Mouse (Mus musculus) hindbrain, embryonic 10.5 days (tissue): Measurements from ENCODE around the gene Tcl1b4. TPM values are rescaled to one million over a fixed set of nuclear protein-coding genes. Genes with fewer than 3 reads are reported as not detected.
"Not testable (repeated sequence)": the region's sequence is repeated elsewhere in the genome, so short reads cannot be mapped to it uniquely, and the experiment has no call there.

Source experiments
- DNase-seq: peaks from one replicate; pipeline ENCODE4 v3.0.0-alpha.2; 2017; ENCODE audit warnings: low spot score
- H3K27ac ChIP-seq: fragments of 300-500 bp; sonication (generic); 2 replicates; pipeline ENCODE4 v1.5.1; 2016; ENCODE audit warnings: mild to moderate bottlenecking, moderate library complexity
- H3K27me3 ChIP-seq: fragments of 300-500 bp; sonication (generic); 2 replicates; pipeline ENCODE4 v1.6.1; 2016; ENCODE audit warnings: mild to moderate bottlenecking; ENCODE audit not compliant: poor library complexity, insufficient read depth, severe bottlenecking
- H3K36me3 ChIP-seq: fragments of 300-500 bp; sonication (generic); 2 replicates; pipeline ENCODE4 v1.6.1; 2016; ENCODE audit warnings: mild to moderate bottlenecking, moderate library complexity
- H3K4me1 ChIP-seq: fragments of 300-500 bp; sonication (generic); replicated peaks from 2 replicates; pipeline ENCODE4 v1.6.1; 2016; ENCODE audit warnings: mild to moderate bottlenecking
- H3K4me3 ChIP-seq: fragments of 300-500 bp; sonication (generic); 2 replicates; pipeline ENCODE4 v1.5.1; 2016; ENCODE audit warnings: mild to moderate bottlenecking, moderate library complexity
- H3K9me3 ChIP-seq: fragments of 300-500 bp; sonication (generic); 2 replicates; pipeline ENCODE4 v1.6.1; 2016; ENCODE audit warnings: mild to moderate bottlenecking, moderate library complexity
- WGBS: fragments of 180-500 bp; shearing (Covaris S2); methylation state at CpG from one replicate; pipeline ENCODE4 v1.1.7; 2016; 5-methylcytosine and 5-hydroxymethylcytosine counted together
- polyA plus RNA-seq: library from polyadenylated mRNA; unstranded; fragments of >200 nt; fragmentation: Nextera tagmentation; extraction: Ambion mirVana; gene quantifications from 2 replicates; pipeline ENCODE4 v1.2.1, GENCODE M21; 2016

Gene Tcl1b4
- not detected in 2 replicates for polyA plus RNA-seq

- not testable (repeated sequence) for H3K27ac ChIP-seq, DNase-seq, H3K36me3 ChIP-seq, H3K27me3 ChIP-seq, H3K4me3 ChIP-seq, H3K9me3 ChIP-seq
- H3K4me1 ChIP-seq: peaks cover 11% of the 10 kb centered on the region
- WGBS: 91% methylated on average over 1 of the region's 1 CpGs
Measured at GRCm38 (mm10) chr12:105201657-105202056, at the start of gene Tcl1b4. Tcl1b4 (plus strand) TSS chr12:105201957.

DNA sequence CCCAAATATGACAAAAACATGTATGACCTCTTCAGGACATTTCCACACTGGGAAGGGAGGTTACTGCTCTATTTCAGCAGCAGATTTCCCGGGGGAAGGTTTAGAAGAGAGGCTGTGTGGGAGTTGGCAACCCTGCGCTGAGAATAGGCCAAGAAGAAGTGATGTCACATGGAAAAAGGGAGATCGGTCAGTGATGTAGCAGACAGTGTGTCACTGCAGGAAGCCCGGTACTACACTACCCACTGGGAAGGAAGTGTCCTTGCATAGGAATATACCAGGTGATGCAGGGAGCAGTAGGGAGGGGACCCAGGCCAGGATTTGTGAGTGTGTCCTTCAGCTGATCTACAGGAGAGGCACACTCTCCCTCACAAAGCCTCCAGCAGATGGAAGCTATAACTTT, 46.5 kb upstream of the Tcl1b4 start:
- H3K36me3 ChIP-seq, H3K27ac ChIP-seq, DNase-seq, H3K9me3 ChIP-seq, H3K4me1 ChIP-seq, H3K4me3 ChIP-seq, H3K27me3 ChIP-seq: not testable (repeated sequence)
- 80% methylated on average over 4 of the region's 4 CpGs for WGBS

DNA sequence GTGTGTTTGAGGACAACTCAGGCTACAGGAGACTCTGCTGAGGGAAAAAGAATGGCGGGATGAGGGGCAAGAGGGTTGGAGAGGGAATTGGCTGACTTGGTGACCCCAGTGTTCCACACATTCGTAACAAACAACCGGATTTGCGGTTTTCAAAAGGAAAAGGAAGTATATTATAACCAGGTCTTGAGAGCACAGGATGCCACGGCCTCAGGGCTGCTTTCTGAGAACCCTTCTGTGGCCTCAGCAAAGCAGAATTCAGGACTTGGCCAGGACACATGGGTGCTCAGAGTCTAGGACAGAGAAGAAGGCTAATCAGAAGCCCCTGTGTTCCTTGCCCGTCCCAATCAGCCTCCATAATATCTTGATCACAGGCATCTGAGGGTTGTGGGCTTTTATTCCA, 42.9 kb upstream of the Tcl1b4 start:
- Histone ChIP-seq H3K27ac (no peak overlapping the region), H3K4me1 (no peaks in the 10 kb centered on the region), H3K9me3 (no peaks in the 10 kb centered on the region), H3K27me3 (no peaks in the 10 kb centered on the region), H3K4me3 (no peak overlapping the region), H3K36me3 (no peaks in the 10 kb centered on the region)
- WGBS: 81% methylated on average over 6 of the region's 6 CpGs
- DNase-seq: no peak

DNA sequence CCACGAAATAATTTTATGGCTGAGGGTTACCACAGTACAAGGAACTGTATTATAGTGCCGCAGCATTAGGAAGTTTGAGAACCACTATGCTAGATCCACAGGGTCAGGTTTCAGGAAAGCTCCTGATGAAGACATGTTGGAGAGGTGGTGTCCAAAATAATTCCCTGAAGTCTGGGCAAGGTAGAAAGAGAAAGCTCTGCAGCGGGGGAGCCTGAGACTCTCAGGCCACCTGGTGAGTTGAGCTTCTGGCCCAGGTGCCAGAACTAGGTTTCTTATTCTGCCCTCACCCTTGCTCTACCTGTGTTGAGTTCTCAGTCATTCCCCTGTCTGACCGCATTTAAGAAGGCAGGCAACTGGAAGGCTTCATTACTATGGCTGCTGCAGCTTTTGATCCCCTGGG, 42.4 kb upstream of the Tcl1b4 start, which contains the start of gene Tcl1b1:
Tcl1b1 (plus strand) TSS at position 301 of the 400 bp plus-strand sequence.
- WGBS: 88% methylated on average over 4 of the region's 4 CpGs
- Histone ChIP-seq H3K4me3 (no peak within 1 kb of the TSS), H3K27ac (no peak within 1 kb of the TSS), H3K4me1 (no peaks in the 10 kb centered on the region), H3K9me3 (no peaks in the 10 kb centered on the region), H3K27me3 (no peaks in the 10 kb centered on the region), H3K36me3 (no peaks in the 10 kb centered on the region)
- no peak for DNase-seq

- WGBS: 77% methylated on average over 3 of the region's 3 CpGs
- H3K4me3 ChIP-seq: no peak overlapping the region
Measured at GRCm38 (mm10) chr12:105166734-105167133, 35.0 kb upstream of the Tcl1b4 start.

DNA sequence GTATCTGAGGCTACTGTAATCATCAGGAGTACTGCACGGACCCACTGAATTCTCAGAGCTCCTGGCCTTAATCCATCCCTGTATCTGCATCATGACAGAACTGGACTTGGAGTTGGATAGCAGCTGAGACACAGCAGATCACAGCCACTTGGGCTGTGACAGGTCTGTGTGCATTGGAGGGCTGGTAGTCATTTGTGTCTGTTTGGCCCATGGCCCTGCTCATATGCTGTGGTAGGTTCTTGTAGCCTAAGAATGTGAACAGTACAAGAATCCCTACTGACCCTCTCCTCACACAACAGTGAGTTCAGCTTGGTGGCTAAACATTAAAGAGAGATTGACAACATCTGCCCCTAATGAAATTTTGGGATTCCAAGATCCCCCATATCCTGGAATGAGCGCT, 28.4 kb upstream of the Tcl1b4 start:
- no peak overlapping the region for H3K4me3 ChIP-seq
- no peaks in the 10 kb centered on the region for H3K27me3 ChIP-seq
- no peaks in the 10 kb centered on the region for H3K9me3 ChIP-seq
- H3K4me1 ChIP-seq: no peaks in the 10 kb centered on the region
- WGBS: 86% methylated on average over 2 of the region's 2 CpGs
- H3K27ac ChIP-seq: no peak overlapping the region
- no peaks in the 10 kb centered on the region for H3K36me3 ChIP-seq
- DNase-seq: no peak

More at GRCm38 (mm10) chr12:105166734-105167133, 35.0 kb upstream of the Tcl1b4 start:
- Histone ChIP-seq H3K9me3 (no peaks in the 10 kb centered on the region), H3K36me3 (no peaks in the 10 kb centered on the region), H3K27ac (no peak overlapping the region), H3K4me1 (no peaks in the 10 kb centered on the region), H3K27me3 (no peaks in the 10 kb centered on the region)
- no peak for DNase-seq

- WGBS: 35% methylated on average over 2 of the region's 2 CpGs
- H3K27ac ChIP-seq, H3K4me1 ChIP-seq, H3K4me3 ChIP-seq, H3K36me3 ChIP-seq, H3K9me3 ChIP-seq, H3K27me3 ChIP-seq, DNase-seq: not testable (repeated sequence)
Measured at GRCm38 (mm10) chr12:105174318-105174717, 27.4 kb upstream of the Tcl1b4 start.

DNA sequence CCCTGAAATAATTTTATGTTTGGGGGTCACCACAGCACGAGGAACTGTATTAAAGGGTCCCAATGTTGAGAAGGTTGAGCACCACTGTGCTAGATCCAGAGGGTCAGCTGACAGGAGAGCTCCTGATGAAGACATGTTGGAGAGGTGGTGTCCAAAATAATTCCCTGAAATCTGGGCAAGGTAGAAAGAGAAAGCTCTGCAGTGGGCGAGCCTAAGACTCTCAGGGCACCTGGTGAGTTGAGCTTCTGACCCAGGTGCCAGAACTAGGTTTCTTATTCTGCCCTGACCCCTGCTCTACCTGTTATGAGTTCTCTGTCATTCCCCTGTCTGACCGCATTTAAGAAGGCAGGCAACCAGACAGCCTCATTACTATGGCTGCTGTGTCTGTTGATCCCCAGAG, 25.7 kb upstream of the Tcl1b4 start, which contains the start of gene Tcl1b5:
Tcl1b5 (plus strand) TSS at position 301 of the 400 bp plus-strand sequence.
- H3K4me1 ChIP-seq, DNase-seq, H3K27ac ChIP-seq, H3K9me3 ChIP-seq, H3K27me3 ChIP-seq, H3K36me3 ChIP-seq, H3K4me3 ChIP-seq: not testable (repeated sequence)
- WGBS: 74% methylated on average over 3 of the region's 3 CpGs

GRCm38 (mm10) chr12:105181040-105181644, 20.6 kb upstream of the Tcl1b4 start:
- not testable (repeated sequence) for DNase-seq, H3K27ac ChIP-seq, H3K9me3 ChIP-seq, H3K4me1 ChIP-seq, H3K36me3 ChIP-seq, H3K27me3 ChIP-seq, H3K4me3 ChIP-seq
- 79% methylated on average over 4 of the region's 4 CpGs for WGBS

DNA sequence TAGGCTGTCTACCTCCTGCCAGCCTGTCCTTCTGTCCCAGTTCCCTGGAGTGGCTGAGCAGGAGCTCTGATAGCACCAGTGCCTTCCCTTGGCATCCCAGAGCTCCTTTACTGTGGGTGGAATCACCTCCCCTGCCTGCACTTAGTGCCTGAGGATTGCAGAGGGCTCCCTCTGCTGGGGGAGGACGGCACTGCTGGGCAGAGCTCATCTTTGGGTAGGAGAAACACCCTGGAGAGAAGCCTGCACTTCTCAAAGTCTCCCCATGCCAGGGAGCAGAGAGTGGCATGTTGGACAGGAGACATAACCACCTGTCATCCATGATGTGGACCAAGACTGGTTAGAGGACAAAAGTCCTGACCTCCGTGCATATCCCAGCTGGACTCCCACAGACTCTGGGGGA, 12.8 kb upstream of the Tcl1b4 start:
- not testable (repeated sequence) for H3K36me3 ChIP-seq, H3K9me3 ChIP-seq, H3K27ac ChIP-seq, H3K4me1 ChIP-seq, DNase-seq, H3K27me3 ChIP-seq, H3K4me3 ChIP-seq
- WGBS: 57% methylated on average over 2 of the region's 2 CpGs

DNA sequence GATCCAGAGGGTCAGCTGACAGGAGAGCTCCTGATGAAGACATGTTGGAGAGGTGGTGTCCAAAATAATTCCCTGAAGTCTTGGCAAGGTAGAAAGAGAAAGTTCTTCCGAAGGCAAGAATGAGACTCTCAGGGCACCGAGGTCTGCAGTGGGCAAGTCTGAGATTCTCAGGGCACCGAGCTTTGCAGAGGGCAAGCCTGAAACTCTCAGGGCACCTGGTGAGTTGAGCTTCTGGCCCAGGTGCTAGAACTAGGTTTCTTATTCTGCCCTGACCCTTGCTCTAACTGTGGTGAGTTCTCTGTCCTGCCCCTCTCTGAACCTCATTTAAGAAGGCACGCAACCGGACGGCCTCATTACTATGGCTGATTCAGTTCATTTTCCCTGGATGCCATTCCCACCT, 11.0 kb upstream of the Tcl1b4 start, which contains the start of gene Tcl1b3:
Tcl1b3 (plus strand) TSS at position 301 of the 400 bp plus-strand sequence.
- H3K4me1 ChIP-seq, H3K4me3 ChIP-seq, H3K27ac ChIP-seq, H3K27me3 ChIP-seq, DNase-seq, H3K9me3 ChIP-seq, H3K36me3 ChIP-seq: not testable (repeated sequence)
- WGBS: 94% methylated on average over 6 of the region's 6 CpGs

GRCm38 (mm10) chr12:105199684-105200497, 1.9 kb upstream of the Tcl1b4 start:
- Histone ChIP-seq H3K27ac (peak overlapping the region; percentile 71), H3K4me1 (peaks cover 11% of the 10 kb centered on the region)
- not testable (repeated sequence) for H3K36me3 ChIP-seq, H3K27me3 ChIP-seq, H3K9me3 ChIP-seq, H3K4me3 ChIP-seq
- 27% methylated on average over 7 of the region's 7 CpGs for WGBS
- peak; percentile 40 for DNase-seq

DNA sequence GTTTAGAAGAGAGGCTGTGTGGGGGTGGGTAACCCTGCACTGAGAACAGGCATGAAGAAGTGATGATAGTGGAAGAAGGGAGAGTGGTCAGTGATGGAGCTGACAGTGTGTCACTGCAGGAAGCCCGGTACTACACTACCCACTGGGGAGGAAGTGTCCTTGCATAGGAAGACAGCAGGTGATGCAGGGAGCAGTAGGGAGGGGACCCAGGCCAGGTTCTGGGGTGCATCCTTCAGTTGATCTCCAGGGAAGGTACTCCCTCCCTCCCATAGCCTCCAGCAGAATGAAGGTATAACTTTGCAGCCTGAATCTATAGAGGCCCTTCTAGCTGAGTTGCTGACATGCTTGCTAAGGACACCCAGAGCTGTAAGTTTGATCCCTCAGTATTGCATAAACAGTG, 5.3 kb downstream of the Tcl1b4 start:
- no peak overlapping the region for H3K4me3 ChIP-seq
- no peaks in the 10 kb centered on the region for H3K4me1 ChIP-seq
- no peak for DNase-seq
- no peaks in the 10 kb centered on the region for H3K27me3 ChIP-seq
- no peaks in the 10 kb centered on the region for H3K36me3 ChIP-seq
- H3K27ac ChIP-seq: no peak overlapping the region
- H3K9me3 ChIP-seq: no peaks in the 10 kb centered on the region
- WGBS: 81% methylated on average over 1 of the region's 1 CpGs
